Mouse (Mus musculus) layer of hippocampus, postnatal 25 days (tissue): ENCODE results near the gene Qrfpr. TPM values are rescaled to one million over a fixed set of nuclear protein-coding genes. Genes with fewer than 3 reads are reported as not detected.

Experiments
- DNase-seq, 2 experiments: peaks; one replicate each; pipeline ENCODE4 v3.0.0; 2022; ENCODE audit warnings: mixed read lengths in 2 of 2, low spot score in 1 of 2; ENCODE audit errors: extremely low spot score in 1 of 2
- total RNA-seq, 2 experiments: library from RNA; stranded (reverse); gene quantifications; 2 replicates each; pipeline ENCODE4 v1.2.3; 2021

Qrfpr gene
- total RNA-seq = 1 to 10 TPM in 1 of 2 experiments, under 1 TPM in 1; 0.77 to 1.3 TPM

DNA sequence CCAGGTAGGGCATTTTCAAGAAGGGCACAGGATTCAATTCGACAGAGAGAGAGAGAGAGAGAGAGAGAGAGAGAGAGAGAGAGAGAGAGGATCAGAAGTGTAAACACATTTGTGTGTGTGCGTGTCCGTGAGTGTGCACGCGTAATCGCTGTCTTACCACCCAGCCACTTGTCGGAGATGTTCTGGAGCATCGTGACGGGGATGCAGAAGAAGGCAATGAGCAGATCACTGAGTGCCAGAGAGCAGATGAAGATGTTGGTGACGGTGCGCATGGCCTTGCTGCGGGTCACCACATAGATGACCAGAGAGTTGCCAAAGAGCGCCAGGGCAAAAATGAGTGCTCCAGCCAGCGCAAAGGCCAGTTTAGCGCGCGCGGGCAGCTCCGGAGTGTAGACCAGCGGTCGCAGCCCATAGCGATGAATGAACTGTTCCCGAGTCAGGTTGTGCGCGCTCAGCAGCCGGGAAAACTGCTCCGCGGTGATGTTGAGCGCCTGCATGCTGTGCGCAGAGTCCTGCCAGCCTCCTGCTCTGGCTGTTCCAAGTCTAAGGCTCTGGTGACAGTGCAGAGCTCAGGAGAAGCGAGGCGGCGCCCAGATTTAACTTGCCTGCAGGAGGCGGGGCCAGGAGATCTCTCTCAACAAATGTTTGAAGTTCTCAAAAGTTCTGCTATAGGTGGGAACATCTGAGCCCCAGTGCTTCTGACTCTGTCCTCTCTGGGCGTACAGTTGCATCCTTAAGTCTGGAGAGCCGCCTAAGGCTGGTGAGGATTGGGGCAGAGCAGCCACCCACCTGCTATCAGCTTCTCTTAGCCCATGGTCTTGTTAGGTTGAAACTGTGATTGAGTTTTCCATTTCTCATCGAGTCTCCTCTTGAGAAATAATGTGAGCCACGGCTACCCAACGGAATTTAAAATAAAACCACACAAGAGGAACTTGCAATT, at the start of gene Qrfpr:
Qrfpr (minus strand) TSS at position 571 of the 940 bp plus-strand sequence.
- peak in 1 of 2 experiments; percentile 14 for DNase-seq

DNA sequence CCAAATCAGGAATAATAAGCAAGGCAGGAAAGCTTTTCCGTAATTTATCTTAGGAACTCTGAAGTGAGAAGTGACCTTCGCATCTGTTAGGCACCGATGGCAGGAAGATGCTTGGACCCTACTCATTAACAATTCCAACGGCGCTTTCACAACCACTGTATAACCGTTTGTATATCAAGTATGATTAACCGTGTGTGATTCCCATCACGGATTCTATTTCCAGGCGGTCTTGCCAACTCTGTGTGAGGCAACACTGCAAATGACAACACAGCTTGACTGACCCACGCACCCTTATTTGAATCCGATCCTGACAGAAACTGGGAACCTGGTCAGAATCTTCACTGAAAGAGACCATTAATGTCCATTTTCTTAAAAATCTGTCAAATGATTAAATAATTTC, 41.8 kb upstream of the Qrfpr start:
- DNase-seq = no peak

DNA sequence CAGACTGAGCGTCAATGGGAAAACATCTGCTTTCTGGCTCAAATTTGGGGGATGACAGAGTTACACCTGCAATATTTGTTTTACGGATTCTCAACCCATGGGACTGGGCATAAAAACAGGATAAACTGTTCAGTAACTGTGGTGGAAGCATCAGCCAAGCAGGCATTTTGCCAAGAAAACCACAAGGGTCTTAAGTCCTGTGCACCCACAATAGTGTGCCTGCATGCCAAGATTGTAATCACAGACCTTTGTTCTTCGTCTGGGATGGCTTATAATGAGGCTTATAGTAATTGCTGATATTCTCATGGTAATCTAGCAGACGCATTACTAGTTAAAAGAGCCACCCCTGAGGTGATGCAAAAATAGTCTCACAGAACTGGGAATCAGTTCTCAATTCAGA, 41.2 kb upstream of the Qrfpr start:
- DNase-seq = no peak

DNA sequence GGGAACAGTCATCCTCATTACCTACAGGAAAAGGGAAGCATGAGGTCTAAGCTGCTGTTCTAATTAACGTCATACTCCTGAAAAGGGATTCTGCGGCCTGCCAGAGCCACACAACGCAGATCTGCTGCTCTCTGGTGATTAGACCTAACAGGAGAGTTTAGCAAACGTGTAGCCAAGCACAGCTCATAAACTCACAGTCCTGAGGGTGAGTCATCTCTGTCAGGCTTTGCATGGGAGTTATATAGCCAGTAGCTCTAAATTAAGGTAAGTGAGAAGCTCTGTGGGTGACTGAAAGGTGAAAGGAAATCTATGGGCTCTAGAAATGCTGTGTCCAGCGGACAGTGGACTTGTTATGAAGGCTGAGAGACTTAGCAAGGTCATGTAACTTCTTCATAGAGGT, 28.5 kb upstream of the Qrfpr start:
- DNase-seq = no peak

DNA sequence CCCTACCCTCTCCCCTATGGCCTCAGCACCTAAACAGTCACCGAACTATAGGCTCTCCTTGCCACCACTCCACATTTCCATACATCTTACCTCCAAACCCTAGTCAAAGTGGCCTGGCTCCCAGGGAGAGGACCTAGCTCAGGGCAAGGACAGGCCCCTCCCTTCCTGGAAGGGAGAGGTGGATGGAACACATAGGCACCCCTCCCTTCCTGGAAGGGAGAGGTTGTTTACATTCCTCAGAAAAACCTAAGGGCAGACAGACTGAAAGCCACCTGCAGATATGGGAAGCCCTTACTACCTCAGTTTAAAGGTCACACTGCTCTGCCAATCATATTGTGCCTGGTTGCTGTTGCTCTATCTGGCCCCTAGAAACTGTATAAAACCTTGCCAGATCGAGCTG, 26.3 kb upstream of the Qrfpr start:
- DNase-seq = no peak

DNA sequence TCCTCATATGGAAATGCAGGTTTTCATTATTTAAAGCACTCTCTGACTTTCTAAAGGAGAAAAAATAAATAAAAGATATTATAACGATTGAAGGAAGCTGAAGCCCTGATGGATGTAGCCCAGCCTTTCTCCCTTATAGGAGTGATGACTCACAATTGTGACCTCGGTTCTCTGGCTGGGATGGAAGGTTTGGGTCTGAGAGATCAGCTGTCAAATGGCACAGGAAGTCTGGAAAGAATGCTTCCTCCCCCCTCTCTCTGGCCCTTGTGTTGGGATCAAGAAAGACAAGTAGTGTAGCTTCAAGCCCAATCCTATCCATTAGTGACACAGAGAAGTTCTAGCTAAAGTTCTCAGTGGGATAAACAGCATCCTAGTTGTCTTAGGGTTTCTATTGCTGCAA, 7.8 kb upstream of the Qrfpr start:
- DNase-seq = no peak

DNA sequence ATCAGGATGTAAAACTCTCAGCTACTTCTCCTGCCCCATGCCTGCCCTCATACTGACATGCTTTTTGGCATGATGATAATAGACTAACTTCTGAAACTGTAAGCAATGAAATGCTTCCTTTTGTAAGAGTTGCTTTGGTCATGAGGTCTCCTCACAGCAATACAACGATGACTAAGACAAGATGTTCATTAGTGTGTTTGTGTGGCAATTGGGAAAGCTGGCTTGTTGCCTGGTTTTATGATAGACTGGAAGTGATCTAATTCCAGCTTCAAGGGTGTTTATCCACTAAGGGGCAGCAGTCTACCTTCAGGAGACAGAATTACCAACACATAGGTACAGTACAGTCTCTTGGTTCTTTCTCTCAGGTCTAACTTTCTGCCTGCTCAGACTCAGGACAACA, 5.1 kb upstream of the Qrfpr start:
- DNase-seq = no peak

DNA sequence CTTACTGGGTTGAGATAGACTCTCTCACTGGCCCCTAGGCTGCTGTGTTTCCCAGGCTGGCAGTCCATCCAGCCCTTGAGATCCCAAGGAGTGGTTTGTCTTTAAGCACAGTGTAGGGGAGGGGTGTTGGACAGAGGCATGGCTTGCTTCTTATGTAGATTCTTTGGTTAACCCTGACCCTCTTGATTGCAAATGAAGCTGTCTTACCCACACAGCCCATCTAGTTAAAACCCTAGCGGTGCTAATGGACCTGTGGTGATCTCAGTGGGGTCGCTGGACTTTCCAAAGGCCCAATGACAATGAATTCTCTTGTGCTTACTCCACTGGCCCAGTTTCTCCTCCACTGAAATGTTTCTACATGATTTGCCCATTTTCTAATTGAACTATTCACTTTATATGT, 1.2 kb upstream of the Qrfpr start:
- no peak for DNase-seq

DNA sequence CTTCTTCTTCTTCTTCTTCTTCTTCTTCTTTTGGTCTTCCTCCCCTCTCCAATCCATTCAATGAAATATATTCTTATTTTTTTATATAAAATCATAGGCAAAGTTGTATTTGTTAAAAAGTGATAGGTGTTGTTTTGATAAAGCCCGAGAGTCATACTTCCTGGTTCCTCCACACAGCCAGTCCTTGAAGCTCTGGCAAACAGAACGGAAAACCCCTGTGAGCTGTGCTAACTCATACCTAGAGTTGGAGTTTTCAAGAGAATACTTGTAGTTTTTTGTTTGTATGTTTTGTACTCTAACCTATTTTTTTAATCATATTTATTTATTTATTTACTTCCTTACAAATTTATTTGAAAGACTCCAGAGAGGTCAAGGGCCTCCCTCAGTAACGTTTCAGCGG, 9.4 kb downstream of the Qrfpr start:
- DNase-seq = no peak

DNA sequence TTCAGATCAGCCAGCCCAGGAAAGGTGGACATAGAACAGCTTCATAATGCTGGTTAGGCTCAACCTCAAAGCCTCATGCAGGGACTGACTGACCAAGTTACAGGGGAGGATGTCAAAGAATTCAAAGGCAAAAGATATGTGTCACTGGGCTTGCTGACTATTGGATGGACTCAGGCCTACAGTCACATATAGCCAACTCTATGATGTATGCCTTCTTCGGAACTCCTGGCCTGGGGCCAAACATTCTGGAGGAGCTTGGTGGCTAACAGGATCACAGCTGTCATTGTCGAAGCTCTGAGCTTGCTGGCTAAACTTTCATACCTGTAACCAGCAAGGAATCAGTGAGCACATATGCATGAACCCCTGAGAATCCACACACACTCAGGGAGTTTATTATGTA, 11.2 kb downstream of the Qrfpr start:
- no peak for DNase-seq

DNA sequence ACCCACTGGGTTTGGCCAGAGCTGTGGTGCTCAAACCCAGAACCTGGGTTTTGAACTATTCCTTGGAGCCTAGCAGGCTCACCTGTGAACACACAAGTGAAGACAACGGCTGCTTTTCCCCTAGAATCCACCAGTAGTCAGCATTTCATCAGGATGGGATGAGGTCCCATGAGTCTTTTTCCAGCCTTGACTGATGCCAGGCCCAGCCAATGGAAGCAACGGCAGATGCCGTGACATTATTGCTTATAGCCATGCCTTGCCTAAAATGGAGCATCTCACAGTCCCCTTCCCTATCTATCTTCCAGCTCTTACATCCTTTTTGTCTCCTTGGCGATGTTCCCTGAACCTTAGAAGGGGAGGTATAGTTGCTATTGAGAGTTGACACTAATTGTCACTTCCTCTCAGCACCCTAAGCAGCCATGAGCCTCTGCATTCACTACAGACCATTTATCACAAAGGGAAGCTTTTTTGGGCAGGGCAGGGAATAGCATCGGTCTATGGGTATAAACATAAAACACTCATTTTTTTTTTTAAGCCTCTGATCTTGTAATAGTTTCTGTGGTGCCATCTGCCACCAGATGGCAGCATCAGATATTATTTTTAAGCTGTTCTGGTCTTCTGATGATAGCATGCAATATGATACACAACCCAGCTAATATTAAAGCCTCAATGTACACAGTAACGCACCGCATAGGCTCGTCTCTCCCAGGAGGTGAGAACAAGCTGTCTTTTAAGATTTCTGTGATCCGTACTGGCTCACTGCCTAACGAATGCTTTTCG, 12.1 kb downstream of the Qrfpr start:
- DNase-seq = peak in 1 of 2 experiments; percentile 51

DNA sequence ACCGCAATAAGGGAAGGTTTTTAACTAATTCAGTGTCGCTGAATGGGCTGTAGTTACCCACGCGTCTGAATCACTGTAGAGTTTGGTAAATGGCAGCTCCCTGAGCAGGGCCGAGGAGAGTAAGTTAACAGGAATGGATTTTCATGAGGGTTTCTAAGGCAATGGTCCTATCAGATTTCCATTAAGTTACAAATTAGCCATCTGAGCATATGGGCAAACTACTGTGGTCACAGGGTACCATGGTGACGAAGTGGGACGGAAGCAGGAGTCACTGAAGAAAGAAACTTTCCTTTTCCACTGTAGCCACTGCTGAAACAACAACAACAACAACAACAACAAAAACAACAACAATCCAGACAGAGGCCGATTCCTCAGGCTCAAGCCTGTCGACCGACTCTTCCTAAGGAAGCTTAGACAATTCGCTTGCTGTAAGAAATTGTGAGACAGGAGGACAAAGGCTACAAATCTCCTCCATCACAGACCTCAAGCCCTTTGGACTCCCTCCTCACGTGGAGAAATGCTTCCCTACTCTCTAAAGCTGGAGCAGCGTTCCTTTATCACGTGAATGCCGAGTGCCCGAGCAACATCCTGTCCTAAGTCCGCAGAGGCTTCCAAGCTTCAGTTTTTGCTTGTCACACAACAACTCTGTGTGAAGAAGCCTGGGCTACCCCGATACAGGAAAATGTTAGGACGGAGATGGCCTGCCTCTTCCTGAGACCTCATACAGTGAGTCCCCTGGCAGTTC, 14.4 kb downstream of the Qrfpr start:
- no peak for DNase-seq

DNA sequence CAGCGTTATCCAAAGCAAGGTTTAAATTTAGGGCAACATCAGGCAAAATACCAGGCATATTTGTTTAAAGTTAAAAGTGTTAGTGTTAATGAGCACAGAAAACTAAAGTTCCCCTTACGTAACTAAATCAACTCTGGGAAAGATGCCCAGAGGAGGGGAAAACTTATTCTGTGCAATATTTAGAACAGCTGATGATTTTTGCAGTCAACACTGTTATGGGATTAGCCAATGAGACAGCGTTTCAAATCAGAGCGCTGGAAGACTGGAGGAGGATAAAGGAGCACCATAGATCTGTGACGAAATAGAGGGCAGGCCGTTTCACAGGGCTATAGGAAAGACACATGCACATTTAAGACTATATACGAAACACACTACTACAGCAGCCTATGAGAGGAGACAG, 19.2 kb downstream of the Qrfpr start:
- DNase-seq = no peak

DNA sequence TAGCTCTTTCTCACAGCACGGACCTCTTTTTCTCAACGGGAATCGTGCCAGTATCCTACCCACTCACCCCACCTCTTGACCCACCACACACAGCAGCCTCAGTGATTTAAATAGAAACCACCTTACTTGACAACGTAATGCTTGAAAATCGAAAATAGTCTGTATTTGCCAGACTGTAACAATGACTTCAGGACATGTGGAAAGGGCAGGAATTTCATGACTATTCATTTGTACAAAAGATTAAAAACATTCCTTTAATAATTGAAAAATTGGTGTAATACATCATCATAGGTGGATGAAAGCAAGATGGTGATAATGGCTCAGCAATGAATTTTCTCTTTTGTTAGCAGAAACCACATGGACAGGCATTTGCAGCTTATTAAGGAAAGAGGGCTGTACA, 21.0 kb downstream of the Qrfpr start:
- DNase-seq = no peak

DNA sequence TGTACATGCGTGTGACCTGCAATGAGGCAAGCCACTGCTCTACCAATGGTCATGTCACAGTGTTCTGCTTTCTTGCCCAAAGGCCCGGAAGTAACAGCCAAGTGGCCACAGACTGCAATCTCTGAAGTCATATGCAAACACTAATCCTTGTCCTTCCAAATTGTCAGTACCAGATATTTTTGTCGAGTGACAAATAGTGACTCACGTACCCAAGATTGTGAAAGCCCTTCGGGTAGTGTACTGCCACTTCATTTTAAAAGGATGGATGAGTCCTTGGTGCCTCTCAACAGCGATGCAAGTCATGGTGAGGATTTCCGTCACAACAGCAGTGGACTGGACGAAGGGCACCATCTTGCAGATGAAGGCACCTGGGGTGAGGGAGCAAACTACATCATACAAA, 32.9 kb downstream of the Qrfpr start:
- no peak for DNase-seq

DNA sequence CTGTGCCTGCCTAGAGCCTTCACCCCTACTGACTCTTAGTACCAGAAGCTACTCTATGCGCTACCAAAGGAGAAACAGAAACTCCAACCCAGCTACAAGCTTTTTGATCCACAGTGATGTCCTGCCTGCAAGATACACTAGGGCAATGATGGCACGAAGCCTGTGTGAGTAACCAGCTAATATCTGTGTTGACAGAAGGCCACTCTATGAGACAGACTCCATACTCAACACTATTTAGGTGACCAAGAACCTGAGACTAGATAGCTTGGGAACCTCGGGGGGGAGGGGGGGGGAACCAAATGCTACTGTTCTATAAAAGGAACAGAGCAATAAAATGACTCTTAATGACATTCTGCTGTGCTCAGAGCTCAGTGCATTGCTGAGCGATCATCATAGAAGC, 35.6 kb downstream of the Qrfpr start:
- no peak for DNase-seq

DNA sequence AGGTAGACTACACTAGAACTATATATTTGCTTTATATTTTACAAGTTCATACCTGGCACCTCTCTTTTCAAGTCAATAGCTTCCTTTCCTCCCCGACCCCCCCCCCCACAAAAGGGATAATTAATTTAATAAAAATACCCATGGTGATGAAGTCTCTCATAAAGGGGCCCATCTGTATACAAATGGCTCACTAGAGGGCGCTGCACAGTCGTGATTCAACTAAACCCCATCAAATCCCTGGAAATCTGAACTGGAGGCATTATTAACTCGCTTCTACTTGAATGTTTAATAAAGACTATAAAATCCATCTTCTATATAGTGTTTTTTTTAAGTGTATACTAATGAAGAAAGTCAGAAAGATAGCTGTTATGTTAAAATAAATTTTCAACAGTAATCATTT, 40.6 kb downstream of the Qrfpr start:
- peak in 1 of 2 experiments; percentile 82 for DNase-seq

DNA sequence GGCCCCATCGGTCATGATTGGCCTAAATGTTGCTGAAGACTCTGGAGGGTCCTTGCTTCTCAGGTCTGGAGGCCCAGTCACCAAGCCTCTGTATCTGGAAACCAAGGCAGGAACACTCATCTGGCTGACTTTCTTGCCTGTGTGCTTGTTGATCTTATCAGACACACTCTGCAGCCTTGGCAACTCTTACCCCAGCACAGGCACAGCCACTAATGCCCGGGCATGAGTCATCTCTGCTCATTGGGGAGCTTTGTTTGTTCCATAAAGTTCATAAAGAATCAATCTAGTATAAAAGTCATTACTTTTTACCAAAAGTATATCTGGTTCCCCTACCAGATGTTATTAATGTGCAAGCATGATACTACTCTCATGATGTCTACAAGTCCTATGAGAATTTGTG, 48.4 kb downstream of the Qrfpr start:
- DNase-seq = no peak

DNA sequence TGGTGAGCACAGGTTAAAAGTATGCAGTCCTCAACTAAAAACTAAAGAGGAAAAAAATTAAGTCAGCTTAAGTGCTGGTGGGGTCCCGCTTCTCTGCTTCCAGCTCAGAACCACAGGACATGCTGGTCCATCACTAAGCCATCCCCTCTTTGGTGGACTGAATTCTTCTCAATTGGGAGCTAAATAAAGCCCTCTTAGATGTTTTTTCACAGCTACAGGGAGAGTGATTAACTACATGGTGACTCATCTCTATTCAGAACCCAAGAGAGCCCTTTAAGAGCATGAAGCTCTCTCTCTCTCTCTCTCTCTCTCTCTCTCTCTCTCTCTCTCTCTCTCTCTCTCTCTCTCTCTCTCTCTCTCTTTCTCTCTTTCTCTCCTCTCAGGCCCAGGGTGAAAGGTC, 50.8 kb downstream of the Qrfpr start:
- no peak for DNase-seq

DNA sequence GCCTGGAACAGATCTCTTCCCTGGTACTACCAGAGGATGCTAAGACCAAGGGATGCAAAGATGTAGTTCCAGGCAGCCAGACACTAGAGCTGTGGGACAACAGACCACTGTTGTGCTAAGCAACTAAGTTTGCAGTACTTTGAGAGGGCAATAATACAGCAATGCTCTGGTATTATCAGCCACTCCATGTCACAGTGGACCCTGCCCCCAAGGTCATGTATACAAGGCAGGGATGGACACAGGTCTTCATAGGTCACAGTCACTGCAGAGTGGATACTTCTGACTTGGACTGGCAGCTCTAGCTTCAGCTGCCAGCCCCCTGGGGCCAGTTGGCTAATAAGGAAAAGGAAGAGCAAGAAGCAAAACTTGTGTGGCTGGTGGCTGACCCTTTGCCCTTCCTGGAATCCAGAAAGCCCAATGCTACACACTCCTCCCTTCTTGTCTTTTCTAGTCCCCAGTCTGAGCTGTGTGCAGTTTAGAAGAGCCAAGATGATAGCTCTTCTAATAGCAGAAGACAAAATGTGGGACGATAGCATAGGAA, 51.4 kb downstream of the Qrfpr start:
- DNase-seq = no peak

DNA sequence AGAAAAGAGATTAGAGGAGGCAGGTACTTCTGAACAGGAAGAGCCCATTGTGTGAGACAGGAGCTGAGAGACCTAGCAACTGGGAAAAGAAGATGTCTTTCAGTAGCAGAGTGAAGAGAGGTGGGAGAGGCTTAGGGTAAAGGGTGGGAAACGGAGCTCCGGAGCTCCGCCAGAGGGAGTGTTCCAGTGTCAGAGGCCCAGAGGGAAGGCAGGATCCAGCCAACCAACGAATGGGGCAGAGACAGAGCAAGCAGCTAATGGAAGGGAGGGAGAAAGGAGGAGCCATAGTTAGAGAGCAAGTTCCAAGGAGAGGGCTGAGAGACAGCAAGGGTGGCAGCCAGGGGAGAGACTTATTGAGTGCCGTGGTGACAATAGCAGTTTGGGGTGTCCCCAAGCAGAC, 66.8 kb downstream of the Qrfpr start:
- DNase-seq = no peak
